Mouse (Mus musculus): ENCODE measurements around the gene Hdgfl2. TPM values are rescaled to one million over a fixed set of nuclear protein-coding genes. Genes with fewer than 3 reads are reported as not detected.

The Hdgfl2 gene
- polyA plus RNA-seq (2016; fragmentation: Nextera tagmentation; extraction: Ambion mirVana) = 167 and 177 TPM in 2 replicates

GRCm38 (mm10) chr17:56078880-56079795 is at the start of gene Hdgfl2:
TSS of gene Hdgfl2 (plus strand) at chr17:56079634.
- Histone ChIP-seq H3K27ac (peak within 1 kb of the TSS; percentile 78), H3K27me3 (no peaks in the 10 kb centered on the region), H3K4me3 (peak within 1 kb of the TSS; percentile 84), H3K4me1 (peaks cover 37% of the 10 kb centered on the region), H3K9ac (peak within 1 kb of the TSS; percentile 85), H3K4me2 (replicated peaks) (peak within 1 kb of the TSS; percentile 99), H3K9me3 (replicated peaks) (no peaks in the 10 kb centered on the region), H3K36me3 (peaks cover 15% of the 10 kb centered on the region)
- ATAC-seq (ENCODE audit: low FRiP score) = peak; percentile 93
- WGBS = under 1% methylated on average over 59 of the region's 61 CpGs

GRCm38 (mm10) chr17:56030238-56030870 is 49.1 kb upstream of the Hdgfl2 start:
- peaks cover 42% of the 10 kb centered on the region for H3K36me3 ChIP-seq
- H3K27ac ChIP-seq = no peak overlapping the region
- no peaks in the 10 kb centered on the region for H3K9me3 ChIP-seq (replicated peaks)
- no peaks in the 10 kb centered on the region for H3K27me3 ChIP-seq
- H3K4me3 ChIP-seq = no peak overlapping the region
- 91% methylated on average over 9 of the region's 9 CpGs for WGBS
- no peak overlapping the region for H3K4me2 ChIP-seq (replicated peaks)
- H3K9ac ChIP-seq = no peak overlapping the region
- ATAC-seq (ENCODE audit: low FRiP score) = no peak
- H3K4me1 ChIP-seq = peaks cover 18% of the 10 kb centered on the region

GRCm38 (mm10) chr17:56030919-56031318 is 48.5 kb upstream of the Hdgfl2 start:
- Histone ChIP-seq H3K9ac (no peak overlapping the region), H3K27ac (no peak overlapping the region), H3K4me2 (replicated peaks) (no peak overlapping the region), H3K4me3 (no peak overlapping the region), H3K27me3 (no peaks in the 10 kb centered on the region), H3K36me3 (peaks cover 42% of the 10 kb centered on the region), H3K9me3 (replicated peaks) (no peaks in the 10 kb centered on the region), H3K4me1 (peaks cover 22% of the 10 kb centered on the region)
- WGBS = 64% methylated on average over 5 of the region's 5 CpGs
- ATAC-seq (ENCODE audit: low FRiP score) = no peak

GRCm38 (mm10) chr17:56031431-56031830 is 48.0 kb upstream of the Hdgfl2 start:
- no peak for ATAC-seq (ENCODE audit: low FRiP score)
- Histone ChIP-seq H3K27ac (no peak overlapping the region), H3K9ac (no peak overlapping the region), H3K27me3 (no peaks in the 10 kb centered on the region), H3K9me3 (replicated peaks) (no peaks in the 10 kb centered on the region), H3K4me3 (no peak overlapping the region), H3K4me2 (replicated peaks) (no peak overlapping the region), H3K4me1 (peaks cover 22% of the 10 kb centered on the region), H3K36me3 (peaks cover 42% of the 10 kb centered on the region)
- WGBS = 89% methylated on average over 7 of the region's 7 CpGs

- peaks cover 41% of the 10 kb centered on the region for H3K36me3 ChIP-seq
- no peak for ATAC-seq (ENCODE audit: low FRiP score)
- 71% methylated on average over 6 of the region's 6 CpGs for WGBS
- H3K27me3 ChIP-seq = no peaks in the 10 kb centered on the region
- no peak overlapping the region for H3K27ac ChIP-seq
- no peaks in the 10 kb centered on the region for H3K9me3 ChIP-seq (replicated peaks)
- peaks cover 24% of the 10 kb centered on the region for H3K4me1 ChIP-seq
- H3K4me2 ChIP-seq (replicated peaks) = no peak overlapping the region
- H3K9ac ChIP-seq = no peak overlapping the region
- H3K4me3 ChIP-seq = no peak overlapping the region
Measured at GRCm38 (mm10) chr17:56032127-56032733, 47.2 kb upstream of the Hdgfl2 start.

- Histone ChIP-seq H3K36me3 (peaks cover 36% of the 10 kb centered on the region), H3K4me1 (peaks cover 24% of the 10 kb centered on the region), H3K9me3 (replicated peaks) (no peaks in the 10 kb centered on the region), H3K27me3 (no peaks in the 10 kb centered on the region), H3K4me2 (replicated peaks) (no peak overlapping the region), H3K9ac (no peak overlapping the region), H3K4me3 (no peak overlapping the region), H3K27ac (no peak overlapping the region)
- 77% methylated on average over 7 of the region's 7 CpGs for WGBS
- ATAC-seq (ENCODE audit: low FRiP score) = no peak
Measured at GRCm38 (mm10) chr17:56032831-56033230, 46.6 kb upstream of the Hdgfl2 start.

- peaks cover 24% of the 10 kb centered on the region for H3K4me1 ChIP-seq
- H3K4me3 ChIP-seq = 0 out of 2 replicates have a peak overlapping the region, but pooled peaks have one; percentile 57
- ATAC-seq (ENCODE audit: low FRiP score) = no peak
- WGBS = 94% methylated on average over 7 of the region's 7 CpGs
- peak overlapping the region; percentile 77; the same call in 1 of the 2 replicates for H3K9ac ChIP-seq
- no peaks in the 10 kb centered on the region for H3K27me3 ChIP-seq
- no peaks in the 10 kb centered on the region for H3K9me3 ChIP-seq (replicated peaks)
- H3K36me3 ChIP-seq = peaks cover 26% of the 10 kb centered on the region
- H3K27ac ChIP-seq = no peak overlapping the region
- H3K4me2 ChIP-seq (replicated peaks) = peak overlapping the region; percentile 64; the same call in 1 of the 2 replicates
Measured at GRCm38 (mm10) chr17:56034040-56034725, 45.3 kb upstream of the Hdgfl2 start.

GRCm38 (mm10) chr17:56034726-56035100 is 44.7 kb upstream of the Hdgfl2 start:
- Histone ChIP-seq H3K4me3 (peak overlapping the region; percentile 57), H3K27ac (no peak overlapping the region), H3K27me3 (no peaks in the 10 kb centered on the region), H3K4me1 (peaks cover 24% of the 10 kb centered on the region), H3K9me3 (replicated peaks) (no peaks in the 10 kb centered on the region), H3K9ac (peak overlapping the region; percentile 77), H3K36me3 (peaks cover 23% of the 10 kb centered on the region), H3K4me2 (replicated peaks) (peak overlapping the region; percentile 64; the same call in 1 of the 2 replicates)
- WGBS = 89% methylated on average over 6 of the region's 6 CpGs
- ATAC-seq (ENCODE audit: low FRiP score) = no peak

GRCm38 (mm10) chr17:56035216-56035615 is 44.2 kb upstream of the Hdgfl2 start:
- Histone ChIP-seq H3K27me3 (no peaks in the 10 kb centered on the region), H3K9ac (peak overlapping the region; percentile 77), H3K4me2 (replicated peaks) (peak overlapping the region; percentile 64), H3K4me1 (peaks cover 24% of the 10 kb centered on the region), H3K36me3 (peaks cover 19% of the 10 kb centered on the region), H3K9me3 (replicated peaks) (no peaks in the 10 kb centered on the region), H3K4me3 (peak overlapping the region; percentile 57), H3K27ac (0 out of 2 replicates have a peak overlapping the region, but pooled peaks have one; percentile 18)
- WGBS = 87% methylated on average over 4 of the region's 4 CpGs
- no peak for ATAC-seq (ENCODE audit: low FRiP score)

- ATAC-seq (ENCODE audit: low FRiP score) = peak; percentile 92
- WGBS = under 1% methylated on average over 73 of the region's 74 CpGs
- Histone ChIP-seq H3K36me3 (peaks cover 14% of the 10 kb centered on the region), H3K9ac (peak within 1 kb of the TSS; percentile 77), H3K4me2 (replicated peaks) (peak within 1 kb of the TSS; percentile 64), H3K27ac (peak within 1 kb of the TSS; percentile 87), H3K4me3 (peak within 1 kb of the TSS; percentile 57), H3K9me3 (replicated peaks) (no peaks in the 10 kb centered on the region), H3K4me1 (peaks cover 33% of the 10 kb centered on the region), H3K27me3 (no peaks in the 10 kb centered on the region)
Measured at GRCm38 (mm10) chr17:56036176-56036900, 43.1 kb upstream of the Hdgfl2 start, which contains the start of gene Sh3gl1. TSS of gene Sh3gl1 (minus strand) at chr17:56036635.

- Histone ChIP-seq H3K36me3 (peaks cover 14% of the 10 kb centered on the region), H3K9ac (0 out of 2 replicates have a peak overlapping the region, but pooled peaks have one; percentile 28), H3K4me3 (peak overlapping the region; percentile 57; the same call in 1 of the 2 replicates), H3K9me3 (replicated peaks) (no peaks in the 10 kb centered on the region), H3K4me1 (peaks cover 37% of the 10 kb centered on the region), H3K27ac (no peak overlapping the region; the same call in 1 of the 2 replicates), H3K27me3 (no peaks in the 10 kb centered on the region), H3K4me2 (replicated peaks) (peak overlapping the region; percentile 35)
- peak; percentile 41 for ATAC-seq (ENCODE audit: low FRiP score)
- WGBS = 40% methylated on average over 13 of the region's 13 CpGs
Measured at GRCm38 (mm10) chr17:56036901-56037287, 42.5 kb upstream of the Hdgfl2 start.

Measured in hindbrain, embryonic 12.5 days (tissue).